Mouse (Mus musculus) common myeloid progenitor, adult 5-6 weeks (primary cell): Measurements from ENCODE around the gene Oasl2. TPM values are rescaled to one million over a fixed set of nuclear protein-coding genes. Genes with fewer than 3 reads are reported as not detected.
"Not testable (repeated sequence)": the region's sequence is repeated elsewhere in the genome, so short reads cannot be mapped to it uniquely, and the experiment has no call there.

Experiments
- ATAC-seq: replicated peaks from 2 replicates; pipeline ENCODE4 v1.8.0; 2016; ENCODE audit warnings: low read depth, mild to moderate bottlenecking, moderate TSS enrichment, inconsistent platforms; ENCODE audit not compliant: poor library complexity, severe bottlenecking
- total RNA-seq: library from RNA; stranded (forward); fragments of 200-1000, 187-1606 nt; gene quantifications from 2 replicates; pipeline ENCODE4 v1.2.3, GENCODE M21; 2017

The Oasl2 gene
- total RNA-seq, 1 experiment from 2014 or later: 10.8 TPM

DNA sequence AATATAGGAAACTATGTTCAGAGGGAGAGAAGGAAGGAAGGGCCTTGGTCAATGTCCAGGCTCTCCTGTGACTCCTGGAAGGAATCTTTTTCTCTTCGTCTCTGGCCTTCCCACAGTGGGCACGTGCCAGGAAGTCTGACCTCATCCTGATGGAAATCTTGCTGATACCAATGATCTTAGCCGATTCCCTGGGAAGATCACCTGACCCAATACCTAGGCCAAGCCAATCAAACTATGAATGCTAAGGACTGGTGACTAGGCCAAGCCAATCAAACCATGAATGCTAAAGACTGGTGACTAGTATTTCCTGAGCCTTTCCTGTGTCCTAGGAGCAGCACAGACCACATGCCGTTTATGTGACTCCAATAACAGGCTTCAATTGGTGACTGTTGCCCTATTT lies 16.9 kb downstream of the Oasl2 start:
- ATAC-seq: no peak

DNA sequence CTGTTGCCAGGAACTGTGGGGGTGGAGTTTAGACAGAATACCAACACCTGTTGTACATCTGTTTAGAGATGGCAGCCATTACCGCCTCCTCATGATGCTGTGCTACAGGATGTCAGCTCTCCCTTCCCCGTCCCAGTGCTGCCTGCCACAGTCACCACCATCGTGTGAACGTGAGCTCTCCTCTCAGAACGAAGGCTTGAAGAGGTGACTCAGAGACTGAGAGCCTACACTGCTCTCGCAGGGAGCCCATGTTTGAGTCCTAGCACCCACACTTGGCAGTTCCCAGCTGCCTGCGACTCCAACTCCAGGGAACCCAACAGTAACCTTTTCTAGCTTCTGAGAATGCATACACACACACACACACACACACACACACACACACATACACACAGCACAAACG lies 18.1 kb downstream of the Oasl2 start:
- ATAC-seq: no peak

DNA sequence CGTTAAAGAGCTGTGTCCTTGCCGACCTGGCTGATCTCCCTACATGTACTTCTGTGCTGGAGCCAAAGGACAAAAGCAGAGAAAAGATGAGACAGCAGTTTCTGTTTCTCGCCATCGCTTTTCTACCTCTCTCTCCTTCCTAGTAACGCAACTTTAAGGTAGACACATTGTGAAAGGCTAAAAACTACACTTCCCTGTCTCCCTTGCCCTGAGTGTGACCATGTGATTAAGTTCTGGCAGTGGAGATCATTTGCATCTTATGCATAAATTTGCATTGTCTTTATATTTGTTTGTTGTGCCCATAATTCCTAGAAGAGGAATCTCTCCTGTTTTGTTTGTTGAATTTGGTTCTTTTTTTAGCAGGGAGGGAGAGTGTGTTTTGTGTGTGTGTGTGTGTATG lies 19.1 kb downstream of the Oasl2 start:
- ATAC-seq: no peak

DNA sequence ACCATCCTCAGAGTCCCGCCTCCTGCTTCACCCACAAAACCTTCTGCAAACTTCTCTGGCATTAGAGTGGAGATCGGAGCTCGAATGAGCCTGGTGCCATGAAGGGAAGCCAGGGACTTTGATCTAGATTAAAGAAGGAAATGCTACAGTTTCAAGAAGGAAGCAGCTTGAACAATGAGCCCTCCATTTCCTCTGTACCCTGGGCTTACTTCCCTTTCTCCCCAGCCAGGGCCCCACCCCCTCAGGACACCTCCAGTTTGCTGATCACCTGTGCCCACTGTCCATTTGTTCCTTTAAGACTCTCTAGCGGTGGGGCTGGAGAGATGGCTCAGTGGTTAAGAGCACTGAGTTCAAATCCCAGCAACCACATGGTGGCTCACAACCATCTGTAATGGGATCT lies 20.0 kb downstream of the Oasl2 start:
- peak; percentile 39; the same call in 1 of the 2 replicates for ATAC-seq

DNA sequence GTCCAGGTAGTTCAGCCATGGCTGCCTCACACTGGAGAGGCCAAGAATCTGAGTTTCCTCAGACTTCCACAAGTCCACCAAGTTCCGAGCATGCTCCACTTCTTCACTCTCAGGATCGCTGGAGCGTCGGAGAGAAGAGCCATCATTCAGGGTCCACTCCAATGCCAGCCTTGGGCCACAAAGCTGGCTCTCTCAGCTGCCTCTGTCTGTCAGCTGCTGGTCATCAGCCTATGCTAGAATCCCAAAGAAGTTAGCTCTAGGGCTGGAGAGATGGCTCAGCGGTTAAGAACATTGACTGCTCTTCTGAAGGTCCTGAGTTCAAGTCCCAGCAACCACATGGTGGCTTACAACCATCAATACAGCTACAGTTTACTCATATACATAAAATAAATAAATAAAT lies 20.6 kb downstream of the Oasl2 start:
- not testable (repeated sequence) for ATAC-seq

DNA sequence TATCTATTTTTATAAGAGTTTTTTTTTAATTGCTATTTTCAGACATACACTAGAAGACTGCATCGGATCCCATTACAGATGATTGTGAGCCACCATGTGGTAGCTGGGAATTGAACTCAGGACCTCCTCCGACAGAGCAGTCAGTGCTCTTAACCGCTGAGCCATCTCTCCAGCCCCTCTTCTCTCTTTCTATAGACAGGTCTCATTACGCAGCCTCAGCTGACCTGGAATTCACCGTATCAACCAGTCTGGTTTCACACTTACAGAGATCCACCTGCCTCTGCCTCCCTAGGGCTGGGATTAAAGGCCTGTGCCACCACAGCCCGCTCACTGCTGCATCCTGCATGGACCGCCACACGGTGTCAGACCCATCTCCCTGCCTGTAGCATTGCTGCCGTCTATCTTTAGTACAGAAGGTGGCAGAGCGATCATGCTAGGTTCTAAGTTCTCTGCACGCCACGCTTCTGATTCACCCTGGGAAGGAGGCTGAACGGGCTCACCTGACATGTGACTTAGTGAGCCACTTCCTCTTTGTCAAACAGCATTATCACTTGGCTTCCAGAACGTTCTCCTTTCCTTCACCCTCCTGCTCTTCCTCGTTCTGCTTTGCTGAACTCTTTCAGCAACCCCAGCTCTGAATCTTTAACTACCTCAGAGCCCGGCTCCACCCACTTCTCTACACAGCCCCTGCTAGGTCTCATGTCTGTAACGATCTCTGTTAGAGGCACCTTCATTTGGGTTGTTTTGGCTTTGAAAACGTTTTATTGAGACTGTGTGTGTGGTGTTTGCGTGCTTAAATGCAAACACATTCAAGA lies 25.0 kb downstream of the Oasl2 start:
- ATAC-seq: peak; percentile 81

DNA sequence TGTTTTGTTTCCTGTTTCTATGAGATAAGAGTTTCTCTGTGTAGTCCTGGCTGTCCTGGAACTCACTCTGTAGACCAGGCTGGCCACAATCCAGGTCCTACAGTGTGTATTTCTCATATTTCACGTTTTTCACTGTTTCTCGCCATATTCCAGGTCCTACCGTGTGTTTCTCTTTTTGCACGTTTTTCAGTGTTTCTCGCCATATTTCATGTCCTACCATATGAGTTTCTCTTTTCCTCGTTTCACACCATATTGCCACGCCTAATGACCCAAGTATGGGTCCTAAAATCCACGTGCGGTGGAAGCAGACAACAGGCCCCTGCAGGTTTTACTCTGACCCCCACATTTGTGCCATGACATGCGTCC lies 25.6 kb downstream of the Oasl2 start:
- peak; percentile 33 for ATAC-seq

DNA sequence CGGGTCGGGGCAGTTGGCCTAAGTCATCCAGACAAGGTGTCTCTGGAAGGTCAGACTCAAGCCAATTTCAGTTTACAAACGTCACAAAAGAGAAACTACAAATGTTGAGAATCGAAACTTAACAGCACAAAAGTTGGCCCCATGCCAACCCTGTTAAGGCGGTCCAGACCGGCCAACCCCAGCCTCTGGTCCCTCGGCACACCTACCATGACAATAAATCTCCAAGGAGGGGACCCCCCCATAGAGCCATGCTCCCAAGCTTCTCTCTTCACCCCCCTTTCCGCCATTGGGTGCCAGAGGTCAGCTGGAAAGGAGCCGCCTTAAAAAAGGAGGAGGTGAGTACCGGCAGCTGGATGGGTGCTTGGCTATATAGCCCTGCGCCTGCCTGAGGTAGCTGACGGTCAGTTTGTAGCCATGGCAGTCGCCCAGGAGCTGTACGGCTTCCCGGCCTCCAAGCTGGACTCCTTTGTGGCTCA lies 26.3 kb downstream of the Oasl2 start, which contains the start of gene Oasl1:
Gene Oasl1 (plus strand): TSS at position 243 of the 476 bp plus-strand sequence.
- ATAC-seq: peak; percentile 16

DNA sequence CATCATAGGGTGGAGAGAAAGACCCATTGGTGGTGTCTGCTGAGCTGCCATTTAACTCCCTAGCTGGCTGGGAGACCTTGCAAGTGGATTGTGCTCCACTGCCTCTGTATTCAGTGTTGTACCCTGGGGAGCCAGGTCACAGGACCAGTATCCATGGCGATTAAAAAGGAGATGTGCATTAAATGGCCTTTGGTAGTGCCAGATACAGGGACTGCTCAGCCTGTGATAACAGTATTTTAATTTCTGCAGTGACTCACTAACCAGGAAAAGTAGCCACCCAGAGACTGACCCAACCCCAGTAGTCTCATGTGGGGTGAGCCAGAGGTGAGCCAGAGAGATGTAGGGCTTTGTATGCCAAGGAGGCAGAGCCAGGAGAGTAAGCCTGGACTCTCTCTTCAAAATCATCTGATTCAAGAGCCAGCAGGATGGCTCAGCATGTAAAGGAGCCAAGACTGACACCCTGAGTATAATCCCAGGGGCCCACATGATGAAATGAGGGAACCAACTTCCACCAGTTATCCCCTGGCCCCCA lies 29.5 kb downstream of the Oasl2 start:
- ATAC-seq: no peak

DNA sequence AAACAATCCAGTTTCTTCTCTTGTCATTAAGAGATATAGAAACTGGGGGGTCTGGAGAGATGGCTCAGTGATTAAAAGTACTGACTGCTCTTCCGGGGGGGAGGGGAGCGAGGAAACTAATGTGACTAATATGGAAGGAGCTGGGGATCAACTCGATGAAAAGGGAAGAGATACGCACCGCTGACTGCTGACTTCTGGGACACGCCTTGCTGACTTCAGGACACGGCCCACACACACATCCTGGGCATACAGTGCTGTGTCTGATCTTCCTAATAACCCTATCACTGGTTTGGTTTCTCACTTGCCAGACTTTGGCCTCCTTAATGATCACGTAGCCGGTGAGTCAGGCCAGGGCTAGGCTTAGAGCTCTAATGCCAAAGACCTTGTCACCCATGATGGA lies 30.0 kb downstream of the Oasl2 start:
- no peak for ATAC-seq

DNA sequence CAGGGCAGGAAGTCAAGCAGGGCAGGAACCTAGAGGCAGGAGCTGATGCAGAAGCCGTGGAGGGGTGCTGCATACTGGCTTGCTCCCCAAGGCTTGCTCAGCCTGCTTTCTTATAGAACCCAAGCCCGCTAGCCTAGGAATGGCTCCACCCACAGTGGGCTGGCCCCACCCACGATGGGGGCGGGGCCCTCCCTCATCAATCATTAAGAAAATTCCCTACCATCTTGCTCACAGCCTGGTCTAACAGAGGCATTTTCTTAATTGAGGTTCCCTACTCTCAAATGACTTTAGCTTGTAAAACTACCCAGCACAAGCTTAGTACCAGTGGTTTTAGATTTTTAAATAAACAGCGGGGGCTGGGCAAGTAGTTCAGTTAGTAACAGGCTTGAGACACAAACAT lies 34.9 kb downstream of the Oasl2 start:
- no peak for ATAC-seq

DNA sequence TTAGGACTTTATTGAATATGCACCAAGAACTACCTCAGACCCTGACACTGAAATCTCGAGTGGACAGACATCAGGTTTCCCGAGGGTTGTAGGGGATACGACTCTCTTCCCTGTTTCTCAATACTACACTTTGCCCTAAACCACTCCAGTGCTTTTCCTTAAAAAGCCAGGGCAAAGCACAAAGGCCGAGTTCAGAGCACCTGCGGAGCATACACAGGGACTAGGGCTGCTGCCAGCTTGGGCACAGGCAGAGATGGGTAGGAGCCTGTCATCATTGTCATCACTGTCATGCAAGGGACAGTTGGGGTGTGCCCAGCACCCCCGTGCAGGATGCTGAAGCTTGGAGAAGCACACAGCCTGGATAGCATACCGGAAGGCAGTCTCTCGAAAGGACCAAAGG lies 36.5 kb downstream of the Oasl2 start:
- no peak for ATAC-seq

DNA sequence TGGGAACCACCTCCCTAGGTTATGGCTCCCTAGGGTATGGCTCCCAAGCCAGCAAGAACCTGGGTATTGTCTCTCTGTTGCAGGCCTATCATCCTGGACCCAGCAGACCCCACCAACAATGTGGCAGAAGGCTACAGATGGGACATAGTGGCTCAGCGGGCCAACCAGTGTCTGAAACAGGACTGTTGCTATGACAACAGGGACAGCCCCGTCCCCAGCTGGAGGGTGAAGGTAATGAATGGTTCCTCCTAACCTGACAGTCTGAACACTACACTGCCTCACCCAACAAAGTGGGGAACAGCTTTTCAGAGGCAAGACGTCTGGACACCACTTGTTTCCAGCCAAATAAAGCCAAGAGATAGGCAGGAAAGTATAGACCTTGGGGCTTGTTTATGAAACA lies 39.1 kb downstream of the Oasl2 start:
- no peak for ATAC-seq

DNA sequence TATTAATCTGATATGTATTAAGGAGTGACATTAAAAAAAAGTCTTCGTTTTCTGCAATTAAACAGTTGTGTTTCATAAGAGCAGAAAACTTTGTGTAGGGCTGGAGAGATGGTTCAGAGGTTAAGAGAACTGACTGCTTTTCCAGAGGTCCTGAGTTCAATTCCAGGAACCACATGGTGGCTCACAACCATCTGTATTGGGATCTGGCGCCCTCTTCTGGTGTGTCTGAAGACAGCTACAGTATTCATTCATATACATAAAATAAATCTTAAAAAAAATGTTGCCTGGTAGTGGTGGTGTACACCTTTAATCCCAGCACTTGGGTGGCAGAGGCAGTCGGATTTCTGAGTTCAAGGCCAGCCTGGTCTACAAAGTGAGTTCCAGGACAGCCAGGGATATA lies 44.4 kb downstream of the Oasl2 start:
- not testable (repeated sequence) for ATAC-seq

DNA sequence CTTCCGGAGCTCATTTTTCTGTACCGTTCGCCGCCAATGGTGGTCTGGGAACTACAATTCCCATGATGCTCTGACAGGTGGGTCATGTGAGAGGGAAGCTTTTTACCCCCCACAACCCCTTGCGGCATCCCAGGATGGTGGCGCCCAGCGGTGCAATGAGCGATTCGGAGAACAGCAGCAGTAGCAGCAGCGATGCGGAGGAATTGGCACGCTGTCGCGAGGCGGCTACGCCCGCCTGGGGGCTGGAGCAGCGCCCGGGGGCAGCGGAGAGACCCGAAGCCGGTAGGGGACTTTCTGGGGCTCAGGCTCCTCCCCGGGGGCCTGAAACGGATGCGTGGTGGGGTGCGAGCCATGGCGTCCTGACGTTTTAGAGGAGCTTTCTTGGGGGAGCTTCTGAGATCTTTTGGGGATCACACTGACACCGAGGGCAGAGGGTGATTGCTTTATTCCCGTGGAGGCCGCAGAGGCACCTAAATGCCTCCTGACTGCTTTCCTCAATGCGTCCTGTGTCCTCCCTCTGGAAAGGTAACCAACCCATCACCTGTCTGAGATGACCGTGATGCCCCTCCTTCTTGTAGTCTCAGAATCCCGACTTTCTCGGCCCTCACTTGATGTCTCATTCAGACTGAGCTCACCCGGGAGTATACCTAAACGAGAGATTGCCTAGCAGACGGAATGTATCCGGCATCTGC lies 45.5 kb downstream of the Oasl2 start, which contains the start of gene 2210016L21Rik:
Gene 2210016L21Rik (plus strand): TSS at position 85 of the 692 bp plus-strand sequence.
- ATAC-seq: peak; percentile 100

DNA sequence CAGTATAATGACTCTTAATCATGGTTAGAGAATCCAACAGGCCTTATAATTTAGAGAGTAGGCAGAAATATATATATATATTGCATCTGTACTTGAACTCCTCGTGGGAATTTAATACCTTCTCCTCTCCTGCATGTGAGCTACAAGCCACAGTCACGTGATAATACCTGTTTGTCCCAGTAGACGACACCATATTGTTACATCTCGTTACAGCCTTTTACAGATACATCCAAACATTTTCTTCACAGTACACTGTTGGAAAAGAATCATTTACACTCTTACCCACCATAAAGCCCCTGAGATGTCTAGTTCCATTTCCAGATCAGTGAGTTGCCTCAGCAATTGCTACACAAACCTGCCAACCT lies 46.0 kb downstream of the Oasl2 start:
- ATAC-seq: no peak

DNA sequence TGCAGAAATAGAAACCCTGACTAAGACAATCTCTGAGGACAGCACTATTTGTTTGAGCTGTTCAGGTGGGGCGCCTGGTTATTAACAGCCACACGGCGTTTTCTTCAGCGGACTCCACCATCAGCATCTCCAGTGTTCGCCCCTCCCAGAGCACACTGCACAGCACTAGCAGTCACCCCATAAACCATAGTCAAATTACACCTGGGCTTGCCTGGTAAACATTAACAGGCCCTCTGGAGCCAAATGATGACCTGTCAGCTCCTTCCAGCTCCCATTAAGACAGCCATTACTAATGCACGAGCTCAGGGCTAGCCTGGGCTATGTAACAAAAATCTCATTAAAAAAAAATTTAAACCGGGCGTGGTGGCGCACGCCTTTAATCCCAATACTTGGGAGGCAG lies 48.3 kb downstream of the Oasl2 start:
- ATAC-seq: no peak

DNA sequence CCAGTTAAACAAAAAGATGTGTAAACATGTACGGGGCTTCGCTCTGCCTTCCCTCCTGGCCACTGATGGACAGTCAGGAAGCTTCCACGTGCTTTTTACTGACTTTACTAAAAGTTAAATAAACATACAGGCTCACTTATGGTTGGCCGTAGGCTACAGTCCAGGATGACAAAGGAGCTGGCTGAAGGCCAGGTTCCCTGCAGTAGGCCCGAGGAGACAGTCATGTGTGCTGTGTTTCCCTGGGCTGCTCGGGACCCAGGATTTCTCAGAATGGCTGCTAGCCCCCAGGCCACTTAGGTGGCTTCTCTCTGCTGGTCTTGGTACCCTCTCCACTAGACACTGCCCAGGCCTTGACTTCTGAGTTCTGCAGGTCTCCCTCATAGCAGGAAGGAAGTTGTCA lies 52.2 kb downstream of the Oasl2 start:
- ATAC-seq: no peak

DNA sequence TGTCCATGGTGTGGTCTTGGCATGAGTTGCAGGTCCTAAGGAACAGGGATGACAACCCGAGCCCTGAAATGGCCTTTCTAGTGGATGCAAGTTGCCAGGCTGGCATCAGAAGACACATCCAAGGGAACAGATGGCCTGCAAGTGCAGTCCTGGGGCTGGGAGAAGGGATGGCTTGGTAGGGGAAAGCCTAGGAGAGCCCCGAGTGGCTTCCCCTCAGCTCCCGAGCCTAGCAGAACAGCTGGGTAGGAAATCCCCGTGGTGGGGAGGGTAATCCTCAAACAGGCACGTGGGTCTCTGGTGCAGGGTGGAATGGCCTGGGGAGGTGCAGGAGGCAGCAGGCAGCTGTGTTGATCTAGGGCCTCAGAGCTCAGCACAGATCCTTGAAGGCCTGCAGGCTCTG lies 52.6 kb downstream of the Oasl2 start:
- ATAC-seq: no peak

DNA sequence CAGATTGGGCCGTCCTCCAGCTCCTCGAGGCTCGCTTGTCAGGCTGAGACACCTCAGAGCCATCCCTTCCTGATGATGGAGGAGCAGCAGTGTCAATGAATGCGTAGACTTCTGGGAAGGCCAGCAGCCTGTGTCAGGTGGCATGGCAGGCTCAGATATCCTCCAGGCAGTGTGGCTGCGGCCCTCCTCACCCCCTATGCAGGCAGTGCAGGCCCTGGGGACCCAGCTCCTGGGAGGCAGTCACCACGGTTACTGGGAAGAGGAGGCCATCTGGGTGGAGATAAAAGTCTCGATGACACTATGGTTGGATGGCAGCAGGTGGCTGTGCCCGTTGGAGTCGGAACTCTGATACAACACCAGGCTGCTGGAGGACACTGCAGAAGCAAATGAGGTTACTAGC lies 53.1 kb downstream of the Oasl2 start:
- no peak for ATAC-seq

DNA sequence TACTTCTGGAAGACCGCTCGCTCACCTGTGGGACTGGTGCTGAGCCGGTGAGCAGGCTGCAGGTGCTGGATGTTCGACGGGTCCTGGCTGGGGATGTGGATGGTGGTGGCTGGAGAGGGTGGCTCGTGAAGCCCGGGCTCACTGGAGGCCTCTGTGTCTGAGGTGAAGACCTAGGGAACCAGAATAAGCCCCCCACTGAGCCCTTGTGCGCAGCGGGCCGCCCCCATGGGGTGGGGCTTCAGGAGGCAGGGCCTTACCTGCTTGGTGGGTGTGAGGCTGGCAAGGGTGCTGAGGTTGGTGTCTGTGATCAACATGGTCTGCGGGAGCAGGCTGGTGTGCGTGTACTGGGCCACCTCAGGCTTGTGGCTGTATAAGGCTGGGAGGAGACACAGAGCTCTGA lies 53.9 kb downstream of the Oasl2 start:
- ATAC-seq: no peak
